Mouse (Mus musculus) forebrain, embryonic 14.5 days (tissue): ENCODE data around the gene Ano10. TPM values are rescaled to one million over a fixed set of nuclear protein-coding genes. Genes with fewer than 3 reads are reported as not detected.

Experiments used
- ATAC-seq: fragments of 200-750 bp; cut with Nextera tagmentation; 2 replicates; pipeline ENCODE4 v1.8.0; 2017; ENCODE audit warnings: mild to moderate bottlenecking, moderate library complexity
- DNase-seq: peaks from one replicate; pipeline ENCODE4 v3.0.0-alpha.2; 2015; ENCODE audit warnings: low spot score
- H3K27ac ChIP-seq: fragments of 300-500 bp; sonication (generic); 2 replicates; pipeline ENCODE4 v1.5.1; 2014; ENCODE audit warnings: low read depth, mild to moderate bottlenecking, control low read depth, low read length, moderate library complexity
- H3K27me3 ChIP-seq: fragments of 300-500 bp; sonication (generic); replicated peaks from 2 replicates; pipeline ENCODE4 v1.6.1; 2014; ENCODE audit warnings: low read length, control low read depth, mixed read lengths; ENCODE audit not compliant: control insufficient read depth, insufficient read depth
- H3K36me3 ChIP-seq: fragments of 300-500 bp; sonication (generic); 2 replicates; pipeline ENCODE4 v1.6.1; 2014; ENCODE audit warnings: low read length, control low read depth; ENCODE audit not compliant: control insufficient read depth, insufficient read depth
- H3K4me1 ChIP-seq: fragments of 300-500 bp; sonication (generic); 2 replicates; pipeline ENCODE4 v1.6.1; 2014; ENCODE audit warnings: antibody characterized with exemption, low read length, control low read depth; ENCODE audit not compliant: control insufficient read depth, insufficient read depth
- H3K4me2 ChIP-seq: fragments of 300-500 bp; sonication (generic); 2 replicates; pipeline ENCODE4 v1.6.1; 2014; ENCODE audit warnings: mild to moderate bottlenecking, control low read depth, low read length
- H3K4me3 ChIP-seq: fragments of 300-500 bp; sonication (generic); 2 replicates; pipeline ENCODE4 v1.5.1; 2014; ENCODE audit warnings: low read depth, low read length, control low read depth
- H3K9ac ChIP-seq: fragments of 300-500 bp; sonication (generic); 2 replicates; pipeline ENCODE4 v1.6.1; 2014; ENCODE audit warnings: mild to moderate bottlenecking, low read length, control low read depth, moderate library complexity
- H3K9me3 ChIP-seq: fragments of 300-500 bp; sonication (generic); replicated peaks from 2 replicates; pipeline ENCODE4 v1.6.1; 2016; ENCODE audit warnings: low read length, control low read depth, mixed read lengths; ENCODE audit not compliant: control insufficient read depth
- WGBS: fragments of 180-500 bp; shearing (Covaris S2); extraction: QIAGEN DNeasy Blood & Tissue Kit; methylation state at CpG from one replicate; pipeline ENCODE4 v1.1.7; 2014; 5-methylcytosine and 5-hydroxymethylcytosine counted together
- microRNA-seq: library from miRNA; unstranded; fragments of <30 nt; microRNA quantifications from one replicate; pipeline ENCODE4, GENCODE M21; 2016
- polyA plus RNA-seq: library from polyadenylated mRNA; unstranded; fragments of >200 nt; fragmentation: Nextera tagmentation; extraction: Ambion mirVana; gene quantifications from 2 replicates; pipeline ENCODE4 v1.2.1, GENCODE M21; 2014

Ano10 gene
- polyA plus RNA-seq, 1 experiment from 2014 or later = 45.2 TPM

- Histone ChIP-seq H3K27me3 (no peaks in the 10 kb centered on the region), H3K9me3 (no peaks in the 10 kb centered on the region), H3K4me2 (no peak overlapping the region), H3K4me3 (no peak overlapping the region), H3K36me3 (peaks cover 33% of the 10 kb centered on the region; the same call in 1 of the 2 replicates), H3K9ac (no peak overlapping the region), H3K4me1 (no peaks in the 10 kb centered on the region), H3K27ac (no peak overlapping the region)
- 84% methylated on average over 1 of the region's 1 CpGs for WGBS
- ATAC-seq (no peak), DNase-seq (no peak)
These were observed 158.9 kb downstream of the Ano10 start for GRCm38 (mm10) chr9:122135095-122135884.

GRCm38 (mm10) chr9:122132145-122132544 is 162.1 kb downstream of the Ano10 start:
- H3K9ac ChIP-seq = no peak overlapping the region
- ATAC-seq = no peak
- 81% methylated on average over 7 of the region's 7 CpGs for WGBS

GRCm38 (mm10) chr9:122130666-122131065 is 163.6 kb downstream of the Ano10 start:
- no peak overlapping the region for H3K4me2 ChIP-seq
- H3K9ac ChIP-seq = no peak overlapping the region; the same call in 1 of the 2 replicates
- no peak overlapping the region for H3K27ac ChIP-seq
- peaks cover 13% of the 10 kb centered on the region; the same call in 1 of the 2 replicates for H3K36me3 ChIP-seq
- H3K4me3 ChIP-seq = no peak overlapping the region
- no peak for ATAC-seq
- no peaks in the 10 kb centered on the region for H3K9me3 ChIP-seq
- no peaks in the 10 kb centered on the region for H3K27me3 ChIP-seq
- no peak for DNase-seq
- H3K4me1 ChIP-seq = no peaks in the 10 kb centered on the region
- WGBS = 53% methylated on average over 3 of the region's 3 CpGs

More at GRCm38 (mm10) chr9:122132145-122132544, 162.1 kb downstream of the Ano10 start:
- Histone ChIP-seq H3K4me3 (no peak overlapping the region), H3K4me1 (no peaks in the 10 kb centered on the region), H3K4me2 (no peak overlapping the region), H3K27ac (no peak overlapping the region), H3K36me3 (peaks cover 19% of the 10 kb centered on the region; the same call in 1 of the 2 replicates), H3K9me3 (no peaks in the 10 kb centered on the region), H3K27me3 (no peaks in the 10 kb centered on the region)
- DNase-seq = no peak

DNA sequence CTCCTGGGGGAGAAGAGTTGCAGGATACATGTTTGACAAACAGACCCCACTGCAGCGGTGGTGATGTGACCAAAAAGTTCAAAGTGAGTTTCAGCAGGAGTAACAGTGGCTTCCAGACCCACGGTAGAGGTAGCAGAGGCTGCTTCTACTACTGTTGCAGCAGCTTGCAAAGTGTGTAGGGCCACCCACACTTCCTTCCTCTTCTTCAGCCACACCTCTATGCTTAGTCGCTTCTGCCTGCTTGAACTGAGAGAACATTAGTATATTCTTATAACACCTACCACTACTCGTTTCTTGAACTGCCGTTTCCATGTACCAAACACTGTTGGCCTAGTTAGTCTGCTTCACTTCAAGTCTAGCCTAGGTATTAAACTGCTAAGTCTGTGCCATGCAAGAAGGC is 165.5 kb downstream of the Ano10 start:
- DNase-seq (no peak), ATAC-seq (no peak)
- no peak overlapping the region for H3K4me3 ChIP-seq
- no peak overlapping the region for H3K9ac ChIP-seq
- 88% methylated on average over 5 of the region's 5 CpGs for WGBS
- no peak overlapping the region for H3K27ac ChIP-seq
- no peaks in the 10 kb centered on the region for H3K27me3 ChIP-seq
- no peaks in the 10 kb centered on the region for H3K4me1 ChIP-seq
- H3K9me3 ChIP-seq = no peaks in the 10 kb centered on the region
- no peak overlapping the region for H3K4me2 ChIP-seq
- H3K36me3 ChIP-seq = 0 out of 2 replicates have a peak, but pooled peaks cover 6% of the 10 kb centered on the region

- H3K4me3 ChIP-seq = no peak overlapping the region
- H3K9me3 ChIP-seq = no peaks in the 10 kb centered on the region
- DNase-seq (no peak), ATAC-seq (no peak)
- H3K27ac ChIP-seq = no peak overlapping the region
- no peaks in the 10 kb centered on the region for H3K4me1 ChIP-seq
- 59% methylated on average over 3 of the region's 3 CpGs for WGBS
- no peaks in the 10 kb centered on the region for H3K36me3 ChIP-seq
- no peak overlapping the region for H3K4me2 ChIP-seq
- H3K27me3 ChIP-seq = no peaks in the 10 kb centered on the region
- no peak overlapping the region for H3K9ac ChIP-seq
These were observed 166.9 kb downstream of the Ano10 start for GRCm38 (mm10) chr9:122127271-122127785.

GRCm38 (mm10) chr9:122126790-122127189 is 167.4 kb downstream of the Ano10 start:
- 68% methylated on average over 8 of the region's 8 CpGs for WGBS
- ATAC-seq = no peak
- Histone ChIP-seq H3K9me3 (no peaks in the 10 kb centered on the region), H3K27ac (no peak overlapping the region), H3K36me3 (no peaks in the 10 kb centered on the region), H3K4me3 (no peak overlapping the region), H3K4me1 (no peaks in the 10 kb centered on the region), H3K9ac (no peak overlapping the region), H3K27me3 (no peaks in the 10 kb centered on the region), H3K4me2 (no peak overlapping the region)
- DNase-seq = no peak

Small RNA genes within 50 kb of the gene (microRNA-seq; reads per million reads assigned to microRNA genes)
- not detected for gene Mir8106

Other genes starting within 250 kb of the Ano10 start
- 36.9 and 53.2 TPM in 2 replicates for gene Snrk, start 177.2 kb downstream of the Ano10 start, polyA plus RNA-seq
- 26.9 and 29.9 TPM in 2 replicates for gene Abhd5, start 57.2 kb upstream of the Ano10 start, polyA plus RNA-seq